Mouse (Mus musculus): ENCODE results near the gene Tspan5.

Gene Tspan5

DNA sequence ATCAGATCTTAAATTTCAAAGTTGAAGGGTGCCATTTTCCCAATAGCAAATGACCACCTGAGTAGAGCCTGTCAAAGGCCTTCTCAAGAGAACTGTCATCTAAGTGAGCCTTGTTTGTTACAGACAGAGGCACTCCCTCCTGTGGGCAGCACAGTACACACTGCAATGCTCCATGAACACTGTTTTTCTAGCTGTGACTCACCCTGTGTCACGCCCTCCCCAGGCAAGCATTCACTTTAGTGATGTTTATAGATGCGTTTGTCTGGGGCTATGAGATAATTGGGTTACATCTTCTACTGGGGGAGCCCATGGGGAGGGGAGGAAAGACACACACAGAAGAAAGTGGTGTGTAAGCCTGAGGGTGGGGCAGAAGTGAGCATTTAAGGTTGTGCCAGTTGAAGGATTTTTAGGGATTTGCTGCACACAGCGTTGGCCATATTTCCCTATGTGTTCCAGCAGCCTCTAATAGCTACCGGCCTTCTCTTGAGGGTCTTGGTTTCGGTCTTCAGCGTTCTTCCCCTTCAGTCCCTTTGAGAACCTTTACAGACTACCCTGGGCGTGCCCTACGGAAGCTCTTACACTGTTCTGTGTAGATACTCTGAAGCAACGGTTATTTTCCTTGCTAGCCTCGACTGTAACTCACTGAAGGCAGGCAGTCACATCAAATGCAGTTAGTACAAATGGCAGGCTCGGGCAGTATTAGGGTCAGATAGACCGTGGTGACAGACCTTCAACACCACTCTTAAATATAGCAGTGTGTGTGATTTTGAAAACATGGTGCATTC lies 29.7 kb downstream of the Tspan5 start:
- no peak for DNase-seq (ENCODE audit: low spot score)

DNA sequence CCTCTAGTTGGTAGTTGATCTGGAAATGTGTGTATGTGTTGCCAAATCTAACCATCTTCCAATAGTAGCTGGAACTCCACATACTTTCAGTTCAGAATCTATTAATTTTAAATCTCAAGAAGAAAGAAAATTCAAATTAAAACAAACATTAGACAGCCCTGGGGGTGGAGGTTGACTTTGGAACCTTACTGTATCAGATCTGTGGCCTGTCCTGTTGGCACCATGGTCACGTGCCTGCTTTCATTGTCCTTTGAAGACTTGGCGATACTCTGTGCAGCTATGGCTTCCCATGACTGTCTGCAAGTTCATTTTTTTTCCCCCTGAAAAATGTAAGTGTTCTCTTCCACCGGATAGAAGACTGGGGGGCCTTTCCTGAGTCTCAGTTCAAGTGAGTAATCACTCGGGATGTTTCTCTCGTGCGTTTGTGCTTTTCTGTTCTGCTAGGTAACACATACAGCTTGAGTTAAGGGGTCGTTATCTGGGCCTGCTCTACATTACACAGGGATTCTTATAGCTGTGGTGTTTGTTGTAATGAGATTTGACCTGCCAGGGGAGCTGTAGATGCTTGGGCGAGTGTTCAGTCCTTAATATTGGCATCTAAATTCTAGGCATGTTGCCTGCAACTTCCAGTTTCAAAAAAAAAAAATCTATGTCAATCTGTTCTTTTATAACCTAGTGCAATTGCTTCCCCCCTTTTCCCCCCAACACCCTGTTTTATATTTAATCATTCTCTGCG lies 32.0 kb downstream of the Tspan5 start:
- no peak for DNase-seq (ENCODE audit: low spot score)

DNA sequence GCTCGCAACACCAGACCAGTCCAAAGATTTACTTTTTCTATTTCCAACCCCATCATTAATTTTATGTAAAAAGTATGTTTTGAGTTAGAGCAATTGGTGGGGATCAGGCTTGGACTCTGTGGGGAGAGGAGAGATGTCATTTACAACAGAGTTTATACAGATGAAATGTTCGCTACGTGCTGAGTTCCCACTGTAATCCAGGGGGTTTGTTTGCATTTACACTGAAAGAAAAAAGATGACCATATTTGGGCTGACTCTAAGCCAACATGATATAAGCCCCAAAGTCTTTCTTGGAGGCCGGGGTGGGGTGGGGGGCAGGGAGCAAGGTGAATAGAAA lies 32.6 kb downstream of the Tspan5 start:
- DNase-seq (ENCODE audit: low spot score): no peak

GRCm38 (mm10) chr3:138775926-138776715 lies 34.1 kb downstream of the Tspan5 start:
- DNase-seq (ENCODE audit: low spot score): no peak

DNA sequence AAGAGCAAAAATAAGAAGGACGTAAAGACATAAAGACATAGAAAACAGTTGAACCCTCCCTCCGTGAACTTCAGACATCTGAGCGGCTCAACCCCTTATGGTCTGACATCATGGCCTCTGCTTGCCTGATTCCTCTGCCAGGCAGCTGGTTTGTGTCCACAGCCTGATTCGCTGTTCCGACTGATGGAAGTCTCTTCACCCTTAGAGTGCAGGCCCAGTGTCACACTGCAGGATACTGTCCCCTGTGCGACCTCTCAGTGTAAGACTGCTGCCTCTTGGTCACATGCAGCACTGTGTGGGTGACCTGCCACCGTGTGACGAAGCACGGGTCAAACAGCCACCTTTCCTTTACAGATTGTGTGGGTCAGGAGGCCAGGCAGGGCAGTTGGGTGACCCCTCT lies 39.5 kb downstream of the Tspan5 start:
- DNase-seq (ENCODE audit: low spot score): no peak

GRCm38 (mm10) chr3:138783859-138784640 lies 42.1 kb downstream of the Tspan5 start:
- no peak for DNase-seq (ENCODE audit: low spot score)

GRCm38 (mm10) chr3:138784641-138785025 lies 42.6 kb downstream of the Tspan5 start:
- no peak for DNase-seq (ENCODE audit: low spot score)

- DNase-seq (ENCODE audit: low spot score): no peak
Measured at GRCm38 (mm10) chr3:138787758-138788488, 45.9 kb downstream of the Tspan5 start.

- no peak for DNase-seq (ENCODE audit: low spot score)
Measured at GRCm38 (mm10) chr3:138788489-138788850, 46.5 kb downstream of the Tspan5 start.

DNA sequence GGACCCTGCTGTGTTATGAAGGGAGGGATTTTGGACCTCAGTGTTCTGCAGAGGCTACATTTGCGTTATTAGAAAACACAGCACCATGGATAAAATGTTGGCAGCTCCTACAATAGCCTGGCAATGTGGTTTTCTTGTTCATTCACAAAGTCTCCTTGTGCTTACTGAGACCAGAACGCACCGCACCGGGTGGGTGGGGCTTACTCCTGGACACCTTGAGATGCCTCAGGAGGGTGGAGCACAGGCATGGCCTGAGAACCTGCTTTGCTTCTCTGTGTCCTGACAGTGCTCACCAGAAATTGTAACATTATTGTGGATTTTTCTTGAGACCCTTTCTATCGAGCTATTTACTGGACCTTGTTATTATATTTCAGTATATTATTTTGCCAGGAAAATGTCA lies 47.3 kb downstream of the Tspan5 start:
- DNase-seq (ENCODE audit: low spot score): no peak

- DNase-seq (ENCODE audit: low spot score): no peak
Measured at GRCm38 (mm10) chr3:138794533-138794932, 52.5 kb downstream of the Tspan5 start.

GRCm38 (mm10) chr3:138795951-138796350 lies 54.0 kb downstream of the Tspan5 start:
- no peak for DNase-seq (ENCODE audit: low spot score)

GRCm38 (mm10) chr3:138796583-138796982 lies 54.6 kb downstream of the Tspan5 start:
- DNase-seq (ENCODE audit: low spot score): no peak

- DNase-seq (ENCODE audit: low spot score): no peak
Measured at GRCm38 (mm10) chr3:138800664-138801411, 58.8 kb downstream of the Tspan5 start.

DNA sequence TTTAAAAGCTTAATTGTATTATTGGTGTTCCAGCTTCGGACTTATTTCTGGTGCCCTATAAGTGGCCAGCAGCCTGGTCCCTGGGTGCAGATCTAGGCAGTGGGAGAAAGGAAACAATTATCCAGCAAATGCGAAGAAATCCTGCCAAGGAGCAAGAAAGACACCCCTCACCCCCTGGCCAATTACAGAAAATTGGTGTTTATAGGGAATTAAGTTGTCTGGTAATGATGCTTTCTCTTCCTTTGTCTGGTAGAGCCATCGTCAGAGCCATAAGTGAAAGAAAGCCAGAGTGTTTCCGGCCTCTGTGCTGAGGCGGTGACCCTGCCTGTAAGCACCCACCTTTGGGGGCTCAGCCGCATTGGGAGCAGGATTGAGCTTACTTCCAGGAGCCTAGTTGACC lies 59.7 kb downstream of the Tspan5 start:
- no peak for DNase-seq (ENCODE audit: low spot score)

DNA sequence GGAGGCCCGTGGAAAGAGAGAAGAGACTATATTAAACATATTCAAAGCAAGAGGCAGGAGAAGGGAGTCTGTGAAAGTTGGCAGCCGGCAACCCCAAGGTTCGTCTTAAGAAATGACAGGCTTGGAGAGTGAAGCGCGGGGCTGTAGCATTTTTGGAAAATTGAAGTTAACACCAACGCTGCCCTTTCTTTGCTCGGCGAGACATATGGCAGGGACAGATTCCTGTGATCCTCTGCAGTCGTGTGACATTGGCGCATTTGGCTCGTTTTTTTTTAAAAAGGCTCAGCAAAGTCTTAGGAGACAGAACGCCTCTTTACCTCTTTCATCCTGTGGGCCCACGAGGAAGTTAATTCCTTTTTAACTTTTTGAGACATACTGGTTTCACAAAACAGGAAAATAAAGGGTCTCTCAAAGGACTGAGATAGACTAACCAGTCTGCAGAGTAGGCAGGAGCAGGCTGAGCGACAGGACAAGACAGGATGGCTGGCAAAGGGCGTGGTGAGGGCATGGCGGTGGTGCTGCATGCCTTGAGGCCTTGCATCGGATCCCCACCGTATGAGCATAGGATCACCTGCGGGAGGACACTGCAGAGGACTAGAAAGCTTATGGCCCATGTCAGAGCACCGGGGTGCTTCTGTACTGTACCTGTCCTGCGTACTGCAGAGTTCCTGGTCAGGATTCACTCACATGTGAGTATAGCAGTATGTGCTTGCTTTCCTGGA lies 60.9 kb downstream of the Tspan5 start:
- DNase-seq (ENCODE audit: low spot score): no peak

DNA sequence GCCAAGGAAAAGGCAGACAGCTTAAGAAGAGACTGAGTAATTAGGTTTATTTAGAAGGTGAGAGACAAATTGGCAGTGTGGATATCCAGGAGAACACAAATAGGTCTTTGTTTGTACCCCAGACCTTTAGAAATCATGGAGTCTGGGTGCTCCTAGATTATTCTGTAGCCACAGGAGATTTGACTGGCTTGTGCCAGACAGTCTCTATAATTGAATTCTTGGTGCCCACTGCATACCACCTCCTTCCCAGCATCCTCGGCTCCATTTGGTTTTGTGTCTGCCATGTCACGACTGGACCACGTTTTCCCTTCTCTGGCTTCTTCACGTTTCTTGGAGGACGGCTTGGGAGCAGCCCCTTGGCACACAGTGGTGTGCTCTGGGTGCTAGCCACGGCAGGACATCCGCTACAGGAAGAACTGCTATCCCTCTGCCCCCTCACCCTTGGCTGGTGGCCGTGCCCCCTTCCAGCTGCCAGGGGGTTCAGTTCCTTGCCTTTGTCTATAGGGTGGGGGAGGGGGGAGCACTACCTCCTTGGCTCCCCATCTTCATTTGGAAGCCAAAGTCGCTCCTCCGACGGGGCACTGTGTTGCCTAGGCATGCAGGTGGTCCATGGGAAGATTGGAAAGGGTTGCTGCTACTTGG lies 61.6 kb downstream of the Tspan5 start:
- DNase-seq (ENCODE audit: low spot score): no peak

DNA sequence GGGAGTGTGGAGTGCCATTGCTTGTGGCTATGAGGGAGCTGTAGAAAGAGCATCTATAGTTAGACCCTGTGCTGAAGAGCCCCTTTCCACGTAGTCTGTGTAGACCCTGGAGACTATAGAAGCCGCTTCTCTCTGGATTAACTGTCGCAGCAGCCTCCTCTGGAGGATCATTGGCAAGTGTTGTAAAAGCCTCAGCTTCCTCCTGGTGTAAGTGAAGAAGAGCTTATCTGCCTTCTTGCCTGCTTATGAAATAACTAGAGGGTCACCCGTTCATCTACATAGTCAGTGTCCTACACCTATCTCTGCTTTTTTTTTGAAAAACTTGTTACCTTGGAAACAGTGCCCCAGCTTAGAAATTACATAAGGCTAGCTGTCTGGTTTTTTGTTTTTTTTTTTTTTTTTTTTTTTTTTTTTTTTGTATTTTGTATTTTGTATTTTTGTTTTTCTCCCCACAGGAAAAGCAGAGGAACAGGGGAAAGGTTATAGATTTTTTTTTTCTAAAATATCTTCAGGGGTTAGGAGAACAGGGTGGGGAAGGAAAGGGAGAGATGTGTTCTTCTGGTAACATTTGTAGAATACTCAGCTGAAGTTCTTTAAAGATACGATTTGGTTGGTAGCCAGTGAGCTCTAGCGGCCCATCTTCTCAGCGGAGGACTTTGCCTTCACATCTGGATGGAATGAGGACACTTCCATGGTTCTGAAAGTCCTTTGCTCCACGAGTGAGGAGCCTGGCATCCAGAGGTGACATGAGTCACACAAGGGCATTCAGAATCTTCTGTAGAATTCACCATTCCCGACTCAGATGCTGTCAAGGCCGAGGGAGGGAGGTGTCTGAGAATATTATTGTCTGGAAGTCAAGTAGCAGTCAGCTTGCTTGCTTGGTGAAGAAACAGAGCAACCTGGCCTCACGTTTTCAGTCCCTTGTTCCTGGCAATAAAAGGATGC lies 62.4 kb downstream of the Tspan5 start:
- DNase-seq (ENCODE audit: low spot score): no peak

Data from T-cell, adult 2 months (primary cell).